Mouse (Mus musculus): ENCODE data around the gene Tpi1. TPM values are rescaled to one million over a fixed set of nuclear protein-coding genes. Genes with fewer than 3 reads are reported as not detected.
"Not testable (repeated sequence)": the region's sequence is repeated elsewhere in the genome, so short reads cannot be mapped to it uniquely, and the experiment has no call there.

Gene Tpi1
- polyA plus RNA-seq, 1 experiment, result 552 TPM

- H3K4me1 ChIP-seq, result peaks cover 32% of the 10 kb centered on the region
- no peaks in the 10 kb centered on the region for H3K9me3 ChIP-seq
- no peak overlapping the region for H3K4me3 ChIP-seq (replicated peaks)
- TF ChIP-seq FLI1 (IDR thresholded peaks at IDR 0.05; ENCODE audit: low read length), result no peak
- no peak for TF ChIP-seq GATA1 (IDR thresholded peaks at IDR 0.05; ENCODE audit: borderline replicate concordance, low read length)
- no peaks in the 10 kb centered on the region for H3K36me3 ChIP-seq (replicated peaks; ENCODE audit: low read length)
- no peaks in the 10 kb centered on the region for H3K27me3 ChIP-seq (replicated peaks)
Measured at GRCm38 (mm10) chr6:124803061-124803460, 11.0 kb downstream of the Tpi1 start.

DNA sequence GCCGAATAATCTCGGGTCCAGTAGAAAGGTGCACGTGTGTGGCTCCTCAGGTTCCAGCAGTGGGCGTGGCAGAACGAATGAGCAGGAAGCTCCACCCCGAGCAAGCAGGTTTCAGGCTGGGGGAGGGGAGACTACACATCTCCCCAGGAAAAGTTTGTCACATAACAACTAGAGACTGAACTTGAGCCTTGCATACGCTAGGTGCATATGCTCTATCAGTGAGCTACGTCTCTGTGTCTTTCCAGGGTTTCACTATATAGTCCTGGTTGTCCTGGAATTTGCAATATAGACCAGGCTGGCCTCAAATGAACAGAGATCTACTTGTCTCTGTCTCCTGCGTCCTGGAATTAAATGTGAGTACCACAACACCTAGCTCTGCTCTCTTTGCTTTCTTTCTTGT lies 11.7 kb downstream of the Tpi1 start:
- not testable (repeated sequence) for H3K27me3 ChIP-seq (replicated peaks); H3K9me3 ChIP-seq; H3K36me3 ChIP-seq (replicated peaks; ENCODE audit: low read length); H3K4me3 ChIP-seq (replicated peaks)
- peaks cover 25% of the 10 kb centered on the region for H3K4me1 ChIP-seq

- Histone ChIP-seq H3K4me1 (no peaks in the 10 kb centered on the region), H3K27me3 (replicated peaks) (peaks cover 4% of the 10 kb centered on the region), H3K9me3 (no peaks in the 10 kb centered on the region), H3K36me3 (replicated peaks; ENCODE audit: low read length) (no peaks in the 10 kb centered on the region), H3K4me3 (replicated peaks) (no peak overlapping the region)
- TF ChIP-seq FLI1 (IDR thresholded peaks at IDR 0.05; ENCODE audit: low read length) (no peak), GATA1 (IDR thresholded peaks at IDR 0.05; ENCODE audit: borderline replicate concordance, low read length) (no peak)
Measured at GRCm38 (mm10) chr6:124796200-124796599, 17.9 kb downstream of the Tpi1 start.

- TF ChIP-seq GATA1 (IDR thresholded peaks at IDR 0.05; ENCODE audit: borderline replicate concordance, low read length), result no peak
- TF ChIP-seq FLI1 (IDR thresholded peaks at IDR 0.05; ENCODE audit: low read length), result no peak
- Histone ChIP-seq H3K27me3 (replicated peaks) (peaks cover 4% of the 10 kb centered on the region), H3K36me3 (replicated peaks; ENCODE audit: low read length) (no peaks in the 10 kb centered on the region), H3K4me1 (no peaks in the 10 kb centered on the region), H3K9me3 (no peaks in the 10 kb centered on the region), H3K4me3 (replicated peaks) (no peak overlapping the region)
Measured at GRCm38 (mm10) chr6:124795781-124796180, 18.3 kb downstream of the Tpi1 start.

GRCm38 (mm10) chr6:124791911-124792310 lies 22.2 kb downstream of the Tpi1 start:
- TF ChIP-seq FLI1 (IDR thresholded peaks at IDR 0.05; ENCODE audit: low read length) (no peak), GATA1 (IDR thresholded peaks at IDR 0.05; ENCODE audit: borderline replicate concordance, low read length) (no peak)
- Histone ChIP-seq H3K9me3 (no peaks in the 10 kb centered on the region), H3K4me1 (peaks cover 3% of the 10 kb centered on the region), H3K36me3 (replicated peaks; ENCODE audit: low read length) (no peaks in the 10 kb centered on the region), H3K27me3 (replicated peaks) (peaks cover 4% of the 10 kb centered on the region), H3K4me3 (replicated peaks) (no peak overlapping the region)

- Histone ChIP-seq H3K9me3 (no peaks in the 10 kb centered on the region), H3K36me3 (replicated peaks; ENCODE audit: low read length) (no peaks in the 10 kb centered on the region), H3K4me1 (peaks cover 6% of the 10 kb centered on the region), H3K4me3 (replicated peaks) (no peak overlapping the region), H3K27me3 (replicated peaks) (peaks cover 4% of the 10 kb centered on the region)
- TF ChIP-seq FLI1 (IDR thresholded peaks at IDR 0.05; ENCODE audit: low read length) (no peak), GATA1 (IDR thresholded peaks at IDR 0.05; ENCODE audit: borderline replicate concordance, low read length) (no peak)
Measured at GRCm38 (mm10) chr6:124790121-124790520, 24.0 kb downstream of the Tpi1 start.

- Histone ChIP-seq H3K4me1 (peaks cover 6% of the 10 kb centered on the region), H3K4me3 (replicated peaks) (no peak overlapping the region), H3K27me3 (replicated peaks) (peaks cover 4% of the 10 kb centered on the region), H3K9me3 (no peaks in the 10 kb centered on the region), H3K36me3 (replicated peaks; ENCODE audit: low read length) (no peaks in the 10 kb centered on the region)
- TF ChIP-seq FLI1 (IDR thresholded peaks at IDR 0.05; ENCODE audit: low read length), result no peak
- TF ChIP-seq GATA1 (IDR thresholded peaks at IDR 0.05; ENCODE audit: borderline replicate concordance, low read length), result no peak
Measured at GRCm38 (mm10) chr6:124789519-124789918, 24.6 kb downstream of the Tpi1 start.

GRCm38 (mm10) chr6:124787722-124788121 lies 26.4 kb downstream of the Tpi1 start:
- TF ChIP-seq GATA1 (IDR thresholded peaks at IDR 0.05; ENCODE audit: borderline replicate concordance, low read length) (no peak), FLI1 (IDR thresholded peaks at IDR 0.05; ENCODE audit: low read length) (no peak)
- Histone ChIP-seq H3K36me3 (replicated peaks; ENCODE audit: low read length) (no peaks in the 10 kb centered on the region), H3K27me3 (replicated peaks) (peaks cover 2% of the 10 kb centered on the region), H3K4me3 (replicated peaks) (no peak overlapping the region), H3K9me3 (no peaks in the 10 kb centered on the region), H3K4me1 (peaks cover 8% of the 10 kb centered on the region)

DNA sequence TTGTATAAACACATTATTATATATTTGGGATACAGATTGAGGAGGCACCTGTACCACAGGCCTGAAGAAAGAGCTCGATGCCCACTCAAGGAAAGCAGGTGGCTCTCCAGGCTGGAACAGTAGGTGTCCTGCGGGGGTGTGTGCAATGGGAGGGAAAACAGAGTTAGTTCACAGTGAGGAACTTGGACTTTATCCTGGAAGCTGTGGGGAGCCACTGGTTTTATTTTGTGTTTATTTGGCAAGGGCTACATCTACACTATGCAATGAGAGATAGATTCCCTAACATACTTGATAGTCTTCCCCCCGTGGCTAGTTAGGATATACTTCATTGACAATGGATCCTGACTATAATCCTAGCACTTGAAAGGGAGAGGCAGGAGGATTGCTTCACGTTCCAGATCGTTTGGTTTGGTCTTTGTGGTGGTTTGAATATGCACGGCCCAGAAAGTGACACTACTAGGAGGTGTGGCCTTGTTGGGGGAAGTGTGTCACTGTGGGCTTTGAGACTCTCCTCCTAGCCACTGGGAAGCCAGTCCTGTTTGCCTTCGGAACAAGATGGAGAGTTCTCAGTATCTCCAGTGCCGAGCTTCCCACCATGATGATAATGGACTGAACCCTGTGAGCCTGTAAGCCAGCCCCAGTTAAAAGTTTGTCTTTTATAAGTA lies 27.2 kb downstream of the Tpi1 start:
- peak overlapping the region; percentile 38 for H3K4me3 ChIP-seq (replicated peaks)
- no peaks in the 10 kb centered on the region for H3K27me3 ChIP-seq (replicated peaks)
- H3K9me3 ChIP-seq, result no peaks in the 10 kb centered on the region
- H3K4me1 ChIP-seq, result peaks cover 13% of the 10 kb centered on the region
- TF ChIP-seq FLI1 (IDR thresholded peaks at IDR 0.05; ENCODE audit: low read length) (no peak), GATA1 (IDR thresholded peaks at IDR 0.05; ENCODE audit: borderline replicate concordance, low read length) (no peak)
- H3K36me3 ChIP-seq (replicated peaks; ENCODE audit: low read length), result no peaks in the 10 kb centered on the region

- Histone ChIP-seq H3K4me1 (peaks cover 38% of the 10 kb centered on the region), H3K4me3 (replicated peaks) (peak overlapping the region; percentile 85), H3K9me3 (peaks cover under 1% of the 10 kb centered on the region), H3K27me3 (replicated peaks) (peaks cover 32% of the 10 kb centered on the region), H3K36me3 (replicated peaks; ENCODE audit: low read length) (no peaks in the 10 kb centered on the region)
- TF ChIP-seq GATA1 (IDR thresholded peaks at IDR 0.05; ENCODE audit: borderline replicate concordance, low read length) (no peak), FLI1 (IDR thresholded peaks at IDR 0.05; ENCODE audit: low read length) (no peak)
Measured at GRCm38 (mm10) chr6:124782436-124782835, 31.7 kb downstream of the Tpi1 start.

- H3K4me1 ChIP-seq, result peaks cover 32% of the 10 kb centered on the region
- no peaks in the 10 kb centered on the region for H3K36me3 ChIP-seq (replicated peaks; ENCODE audit: low read length)
- H3K27me3 ChIP-seq (replicated peaks), result peaks cover 40% of the 10 kb centered on the region
- peaks cover 14% of the 10 kb centered on the region for H3K9me3 ChIP-seq
- no peak for TF ChIP-seq FLI1 (IDR thresholded peaks at IDR 0.05; ENCODE audit: low read length)
- no peak overlapping the region for H3K4me3 ChIP-seq (replicated peaks)
Measured at GRCm38 (mm10) chr6:124780917-124781316, 33.2 kb downstream of the Tpi1 start.

All from megakaryocyte, embryonic 14.5 days (primary cell).